Mouse (Mus musculus) heart, embryonic 16.5 days (tissue): Measurements from ENCODE around the gene Piezo1. TPM values are rescaled to one million over a fixed set of nuclear protein-coding genes. Genes with fewer than 3 reads are reported as not detected.

Source experiments
- ATAC-seq: fragments of 200-750 bp; cut with Nextera tagmentation; replicated peaks from 2 replicates; pipeline ENCODE4 v1.8.0; 2017; ENCODE audit warnings: moderate number of reproducible peaks; ENCODE audit not compliant: insufficient read depth, low FRiP score; ENCODE audit errors: extremely low read depth
- H3K27ac ChIP-seq: fragments of 300-500 bp; sonication (generic); 2 replicates; pipeline ENCODE4 v1.5.1; 2014; ENCODE audit warnings: mild to moderate bottlenecking, low read length, control low read depth, moderate library complexity
- H3K27me3 ChIP-seq: fragments of 300-500 bp; sonication (generic); 2 replicates; pipeline ENCODE4 v1.6.1; 2014; ENCODE audit warnings: low read length, mixed read lengths; ENCODE audit not compliant: control insufficient read depth, insufficient read depth
- H3K36me3 ChIP-seq: fragments of 300-500 bp; sonication (generic); 2 replicates; pipeline ENCODE4 v1.6.1; 2014; ENCODE audit not compliant: control insufficient read depth, insufficient read depth
- H3K4me1 ChIP-seq: fragments of 300-500 bp; sonication (generic); 2 replicates; pipeline ENCODE4 v1.6.1; 2014; ENCODE audit warnings: low read length, mixed read lengths; ENCODE audit not compliant: control insufficient read depth, insufficient read depth
- H3K4me2 ChIP-seq: fragments of 300-500 bp; sonication (generic); 2 replicates; pipeline ENCODE4 v1.6.1; 2014; ENCODE audit warnings: low read depth, mild to moderate bottlenecking, control low read depth, low read length
- H3K4me3 ChIP-seq: fragments of 300-500 bp; sonication (generic); 2 replicates; pipeline ENCODE4 v1.5.1; 2014; ENCODE audit warnings: mild to moderate bottlenecking, control low read depth, low read length
- H3K9ac ChIP-seq: fragments of 300-500 bp; sonication (generic); 2 replicates; pipeline ENCODE4 v1.6.1; 2014; ENCODE audit warnings: low read length, control low read depth
- H3K9me3 ChIP-seq: fragments of 300-500 bp; sonication (generic); replicated peaks from 2 replicates; pipeline ENCODE4 v1.6.1; 2016; ENCODE audit warnings: low read length; ENCODE audit not compliant: control insufficient read depth
- WGBS: fragments of 180-500 bp; shearing (Covaris S2); extraction: QIAGEN DNeasy Blood & Tissue Kit; methylation state at CpG from one replicate; pipeline ENCODE4 v1.1.7; 2014; 5-methylcytosine and 5-hydroxymethylcytosine counted together
- polyA plus RNA-seq: library from polyadenylated mRNA; unstranded; fragments of >200 nt; fragmentation: Nextera tagmentation; extraction: Ambion mirVana; gene quantifications from 2 replicates; pipeline ENCODE4 v1.2.1, GENCODE M21; 2015

The Piezo1 gene
- polyA plus RNA-seq, 1 experiment from 2014 or later: 13.5 TPM

DNA sequence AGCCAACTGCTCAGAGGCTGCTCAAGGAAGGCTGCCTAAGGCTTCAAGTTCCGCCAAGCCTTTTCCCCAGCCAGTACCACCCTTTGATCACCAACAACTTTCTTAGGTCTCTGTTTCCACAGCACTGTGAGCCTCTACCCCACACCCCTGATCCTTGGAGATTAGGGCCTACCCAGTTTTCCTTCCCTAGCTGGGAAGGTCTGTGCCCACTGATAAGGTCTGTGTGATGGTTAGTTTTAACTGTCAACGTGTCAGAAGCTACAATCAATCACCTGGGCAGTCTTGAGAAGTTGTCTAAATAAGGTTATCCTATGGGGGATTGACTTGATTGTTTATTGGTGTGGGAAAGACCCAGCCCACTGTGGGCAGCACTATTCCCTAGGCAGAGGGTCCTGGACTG, 13.3 kb downstream of the Piezo1 start:
- Histone ChIP-seq H3K9me3 (0 out of 2 replicates have a peak, but pooled peaks cover 2% of the 10 kb centered on the region), H3K4me2 (no peak overlapping the region), H3K27me3 (no peaks in the 10 kb centered on the region), H3K27ac (peak overlapping the region; percentile 66; the same call in 1 of the 2 replicates), H3K4me1 (peaks cover 19% of the 10 kb centered on the region), H3K9ac (no peak overlapping the region), H3K36me3 (no peaks in the 10 kb centered on the region), H3K4me3 (no peak overlapping the region)
- no peak for ATAC-seq
- WGBS: 61% methylated on average over 2 of the region's 2 CpGs

- 17% methylated on average over 6 of the region's 6 CpGs for WGBS
- Histone ChIP-seq H3K9ac (peak overlapping the region; percentile 52; the same call in 1 of the 2 replicates), H3K4me2 (0 out of 2 replicates have a peak overlapping the region, but pooled peaks have one; percentile 4), H3K36me3 (no peaks in the 10 kb centered on the region), H3K27me3 (no peaks in the 10 kb centered on the region), H3K4me1 (peaks cover 19% of the 10 kb centered on the region), H3K9me3 (0 out of 2 replicates have a peak, but pooled peaks cover 2% of the 10 kb centered on the region), H3K27ac (peak overlapping the region; percentile 66), H3K4me3 (no peak overlapping the region)
- ATAC-seq: peak; percentile 53
Observed at GRCm38 (mm10) chr8:122537033-122537432, 14.1 kb downstream of the Piezo1 start.

- WGBS: 54% methylated on average over 8 of the region's 8 CpGs
- Histone ChIP-seq H3K27me3 (no peaks in the 10 kb centered on the region), H3K27ac (peak overlapping the region; percentile 79), H3K9me3 (no peaks in the 10 kb centered on the region), H3K4me1 (peaks cover 22% of the 10 kb centered on the region), H3K9ac (peak overlapping the region; percentile 51; the same call in 1 of the 2 replicates), H3K4me2 (peak overlapping the region; percentile 14; the same call in 1 of the 2 replicates), H3K4me3 (no peak overlapping the region), H3K36me3 (no peaks in the 10 kb centered on the region)
- peak; percentile 45 for ATAC-seq
Observed at GRCm38 (mm10) chr8:122531312-122531711, 19.8 kb downstream of the Piezo1 start.

- H3K9me3 ChIP-seq: no peaks in the 10 kb centered on the region
- peaks cover 41% of the 10 kb centered on the region for H3K4me1 ChIP-seq
- no peak overlapping the region for H3K9ac ChIP-seq
- H3K27me3 ChIP-seq: no peaks in the 10 kb centered on the region
- H3K4me3 ChIP-seq: no peak overlapping the region
- 88% methylated on average over 4 of the region's 4 CpGs for WGBS
- H3K27ac ChIP-seq: no peak overlapping the region
- no peak overlapping the region for H3K4me2 ChIP-seq
- no peak for ATAC-seq
- H3K36me3 ChIP-seq: no peaks in the 10 kb centered on the region
Observed at GRCm38 (mm10) chr8:122529159-122529558, 22.0 kb downstream of the Piezo1 start.

GRCm38 (mm10) chr8:122527937-122528336, 23.2 kb downstream of the Piezo1 start:
- no peak for ATAC-seq
- H3K4me3 ChIP-seq: no peak overlapping the region
- H3K27me3 ChIP-seq: no peaks in the 10 kb centered on the region
- no peaks in the 10 kb centered on the region for H3K9me3 ChIP-seq
- WGBS: 91% methylated on average over 3 of the region's 3 CpGs
- H3K9ac ChIP-seq: no peak overlapping the region
- H3K4me1 ChIP-seq: peaks cover 53% of the 10 kb centered on the region
- H3K27ac ChIP-seq: no peak overlapping the region
- H3K4me2 ChIP-seq: no peak overlapping the region
- H3K36me3 ChIP-seq: no peaks in the 10 kb centered on the region

GRCm38 (mm10) chr8:122526526-122527170, 24.5 kb downstream of the Piezo1 start:
- no peaks in the 10 kb centered on the region for H3K27me3 ChIP-seq
- H3K4me3 ChIP-seq: no peak overlapping the region
- peaks cover 57% of the 10 kb centered on the region for H3K4me1 ChIP-seq
- peak overlapping the region; percentile 83 for H3K27ac ChIP-seq
- H3K4me2 ChIP-seq: peak overlapping the region; percentile 20
- WGBS: 19% methylated on average over 7 of the region's 7 CpGs
- no peaks in the 10 kb centered on the region for H3K36me3 ChIP-seq
- no peaks in the 10 kb centered on the region for H3K9me3 ChIP-seq
- peak overlapping the region; percentile 4 for H3K9ac ChIP-seq
- ATAC-seq: 0 out of 2 replicates have a peak, but pooled peaks have one; percentile 7

- Histone ChIP-seq H3K4me2 (peak overlapping the region; percentile 4; the same call in 1 of the 2 replicates), H3K4me1 (peaks cover 53% of the 10 kb centered on the region), H3K27me3 (no peaks in the 10 kb centered on the region), H3K27ac (peak overlapping the region; percentile 83), H3K4me3 (no peak overlapping the region), H3K9ac (peak overlapping the region; percentile 4; the same call in 1 of the 2 replicates), H3K36me3 (no peaks in the 10 kb centered on the region), H3K9me3 (no peaks in the 10 kb centered on the region)
- ATAC-seq: no peak
- 31% methylated on average over 3 of the region's 3 CpGs for WGBS
Observed at GRCm38 (mm10) chr8:122526084-122526483, 25.0 kb downstream of the Piezo1 start.

- H3K36me3 ChIP-seq: no peaks in the 10 kb centered on the region
- H3K4me1 ChIP-seq: peaks cover 52% of the 10 kb centered on the region
- no peak overlapping the region for H3K4me3 ChIP-seq
- H3K27ac ChIP-seq: no peak overlapping the region
- WGBS: 78% methylated on average over 6 of the region's 6 CpGs
- H3K9ac ChIP-seq: peak overlapping the region; percentile 31; the same call in 1 of the 2 replicates
- H3K27me3 ChIP-seq: no peaks in the 10 kb centered on the region
- no peak for ATAC-seq
- no peaks in the 10 kb centered on the region for H3K9me3 ChIP-seq
- no peak overlapping the region for H3K4me2 ChIP-seq
Observed at GRCm38 (mm10) chr8:122525004-122525403, 26.1 kb downstream of the Piezo1 start.

DNA sequence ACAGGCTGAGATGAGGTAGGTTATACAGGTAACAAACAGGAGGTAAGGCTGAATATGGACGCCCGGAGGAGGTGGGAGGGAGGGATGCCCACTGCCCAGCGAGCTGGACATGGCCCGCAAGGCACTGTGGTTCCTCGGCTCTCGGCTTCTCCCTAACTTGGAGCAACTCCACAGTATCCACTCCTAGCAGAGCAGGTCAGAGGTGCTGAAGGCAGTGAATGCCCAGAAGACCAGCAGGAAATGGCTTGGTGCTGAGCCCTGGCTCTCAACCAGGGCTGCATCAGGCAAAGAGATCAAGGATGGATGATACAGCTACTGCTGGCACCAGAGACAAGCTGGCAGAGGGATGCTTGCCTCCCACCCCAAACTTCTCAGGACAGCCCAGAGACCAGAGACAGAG, 26.6 kb downstream of the Piezo1 start:
- Histone ChIP-seq H3K9ac (no peak overlapping the region), H3K27me3 (no peaks in the 10 kb centered on the region), H3K4me3 (no peak overlapping the region), H3K4me1 (peaks cover 52% of the 10 kb centered on the region), H3K9me3 (no peaks in the 10 kb centered on the region), H3K4me2 (peak overlapping the region; percentile 48; the same call in 1 of the 2 replicates), H3K36me3 (no peaks in the 10 kb centered on the region), H3K27ac (peak overlapping the region; percentile 77)
- WGBS: 64% methylated on average over 6 of the region's 6 CpGs
- ATAC-seq: no peak
